Mouse (Mus musculus): ENCODE data around the gene Bdnf. TPM values are rescaled to one million over a fixed set of nuclear protein-coding genes. Genes with fewer than 3 reads are reported as not detected.

The Bdnf gene
- total RNA-seq, 2 experiments from 2014 or later, result 0.28 to 0.31 TPM

GRCm38 (mm10) chr2:109703588-109703987 is 29.1 kb downstream of the Bdnf start:
- DNase-seq (ENCODE audit: low spot score in 2 of 2), result no peak

- no peak for DNase-seq (ENCODE audit: low spot score in 2 of 2)
Measured at GRCm38 (mm10) chr2:109704053-109704452, 29.6 kb downstream of the Bdnf start.

DNA sequence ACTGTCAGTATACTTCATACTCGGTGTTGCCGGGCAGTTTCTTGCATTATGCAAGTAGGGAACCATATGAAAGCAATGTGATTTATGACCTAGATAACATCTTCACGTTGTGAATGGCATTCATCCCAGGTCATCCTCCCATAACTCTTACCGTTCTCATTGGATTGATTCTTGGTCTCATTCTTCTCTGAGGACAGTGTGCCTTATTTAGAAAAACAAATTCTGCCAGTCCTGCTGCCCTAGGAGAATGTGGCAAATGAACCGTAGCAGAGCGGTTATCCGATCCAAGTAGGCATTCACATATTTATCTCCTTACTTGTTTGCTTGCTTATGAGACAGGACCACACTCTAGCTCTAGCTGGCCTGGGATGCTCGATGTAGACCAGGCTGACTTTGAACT is 32.0 kb downstream of the Bdnf start:
- no peak for DNase-seq (ENCODE audit: low spot score in 2 of 2)

GRCm38 (mm10) chr2:109709346-109709745 is 34.8 kb downstream of the Bdnf start:
- no peak for DNase-seq (ENCODE audit: low spot score in 2 of 2)

DNA sequence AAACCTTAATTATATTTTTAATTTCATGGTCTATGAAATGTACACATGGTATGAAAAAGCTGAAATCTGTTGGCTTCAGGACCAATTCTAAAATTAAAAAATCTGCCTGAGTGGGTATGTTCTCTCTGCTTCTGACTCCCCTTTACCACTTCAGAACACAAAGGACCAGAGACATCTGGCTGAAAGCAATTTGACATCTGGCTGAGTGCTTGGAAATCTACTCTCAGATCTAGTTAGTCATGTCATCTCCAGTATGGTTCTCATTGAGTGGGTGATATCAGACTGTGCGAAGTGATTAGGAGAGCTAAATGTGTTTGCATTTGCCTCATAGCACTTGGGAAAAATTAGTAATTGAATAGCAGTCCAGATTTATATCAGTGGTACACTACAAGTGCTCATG is 36.5 kb downstream of the Bdnf start:
- no peak for DNase-seq (ENCODE audit: low spot score in 2 of 2)

DNA sequence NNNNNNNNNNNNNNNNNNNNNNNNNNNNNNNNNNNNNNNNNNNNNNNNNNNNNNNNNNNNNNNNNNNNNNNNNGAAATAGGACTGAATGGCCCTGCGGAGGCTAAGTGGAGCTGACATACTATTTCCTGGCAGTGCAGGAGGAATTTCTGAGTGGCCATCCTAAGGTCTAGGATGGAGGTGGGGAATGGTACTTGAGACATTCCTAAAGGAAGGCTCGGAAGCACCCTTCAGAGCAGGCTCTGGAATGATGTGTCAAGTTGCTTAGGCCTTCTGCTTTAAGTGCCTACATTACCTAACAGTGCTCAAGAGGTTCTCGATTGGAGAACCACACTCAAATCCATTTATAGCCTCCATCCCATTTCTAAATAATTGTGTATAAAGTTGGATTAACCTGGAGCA is 50.8 kb downstream of the Bdnf start:
- DNase-seq (ENCODE audit: low spot score in 2 of 2), result no peak

DNA sequence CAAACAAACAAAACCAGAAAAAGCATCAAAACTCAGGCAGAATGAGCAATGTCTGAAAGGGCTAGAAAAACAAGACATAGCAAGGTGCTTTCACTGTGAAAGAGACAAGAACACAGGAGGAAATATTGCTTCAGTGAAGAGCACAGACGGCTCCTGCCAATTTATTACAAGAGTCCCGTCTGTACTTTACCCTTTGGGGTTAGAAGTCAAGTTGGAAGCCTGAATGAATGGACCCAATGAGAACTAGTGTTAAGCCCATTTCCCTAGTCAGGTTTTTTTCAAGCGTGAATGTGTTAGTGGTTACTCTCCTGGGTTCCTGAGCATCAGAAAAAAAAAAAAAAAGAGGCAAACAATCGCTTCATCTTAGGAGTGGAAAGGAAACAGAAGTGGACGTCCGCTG is 51.3 kb downstream of the Bdnf start:
- no peak for DNase-seq (ENCODE audit: low spot score in 2 of 2)

DNA sequence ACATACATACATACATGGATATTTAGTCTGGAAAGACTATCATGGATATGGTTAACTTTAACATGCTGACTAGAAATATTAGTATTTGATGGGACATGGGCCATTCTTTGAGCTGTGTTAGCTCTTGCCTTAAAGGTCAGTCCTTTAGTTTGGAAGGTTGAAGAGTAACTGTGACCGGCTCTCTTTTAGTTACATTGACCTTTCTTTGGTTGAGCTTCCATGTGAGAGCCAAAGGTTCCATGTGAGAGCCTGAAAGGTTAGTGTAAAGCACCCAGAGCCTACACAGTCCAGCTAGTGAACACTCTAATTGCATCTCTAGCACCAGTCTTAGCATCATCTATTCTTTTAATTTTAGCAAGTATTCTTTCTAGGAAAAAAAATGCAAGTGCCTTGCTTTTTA is 54.7 kb downstream of the Bdnf start:
- DNase-seq (ENCODE audit: low spot score in 2 of 2), result no peak

- DNase-seq (ENCODE audit: low spot score in 2 of 2), result no peak
Measured at GRCm38 (mm10) chr2:109733201-109734039, 58.9 kb downstream of the Bdnf start.

- DNase-seq (ENCODE audit: low spot score in 2 of 2), result no peak
Measured at GRCm38 (mm10) chr2:109734228-109734627, 59.7 kb downstream of the Bdnf start.

DNA sequence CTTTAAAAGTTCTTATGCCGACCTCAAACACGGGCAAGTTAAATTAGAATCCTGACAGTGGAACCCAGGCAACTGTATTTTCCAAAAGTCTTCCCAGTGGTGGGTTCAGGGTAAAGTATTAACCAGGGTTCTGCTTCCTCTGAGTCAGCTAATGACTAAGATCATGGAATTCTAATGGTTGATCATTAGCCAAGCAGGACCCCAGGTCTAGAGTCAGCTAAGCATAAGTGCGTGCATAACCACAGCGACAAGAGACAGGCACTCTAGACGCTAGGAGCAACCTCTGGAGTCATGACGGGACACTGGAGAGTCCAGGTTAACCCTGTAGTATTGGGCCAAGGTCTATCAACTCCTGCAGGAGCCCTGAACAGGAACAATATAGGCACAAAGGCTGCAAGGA is 60.2 kb downstream of the Bdnf start:
- no peak for DNase-seq (ENCODE audit: low spot score in 2 of 2)

DNA sequence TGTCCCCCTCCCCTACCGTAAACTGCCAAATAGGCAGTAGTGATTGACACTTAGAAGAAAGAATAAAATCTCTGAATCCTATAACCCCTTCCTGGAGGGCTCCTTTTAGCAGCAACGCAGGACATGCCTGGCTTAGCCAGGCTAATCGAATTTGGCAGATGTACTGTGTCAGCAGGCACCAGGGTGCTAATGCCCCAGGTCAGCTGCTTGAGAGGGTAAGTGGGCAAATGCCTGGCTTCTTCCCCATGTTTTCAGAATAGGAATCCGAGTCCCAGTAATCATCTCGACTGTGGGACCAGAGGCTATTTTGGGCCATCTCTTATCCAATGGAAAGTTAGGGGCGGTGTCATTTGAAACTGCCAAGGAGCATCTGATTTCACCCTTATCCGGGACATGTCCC is 60.8 kb downstream of the Bdnf start:
- no peak for DNase-seq (ENCODE audit: low spot score in 2 of 2)

DNA sequence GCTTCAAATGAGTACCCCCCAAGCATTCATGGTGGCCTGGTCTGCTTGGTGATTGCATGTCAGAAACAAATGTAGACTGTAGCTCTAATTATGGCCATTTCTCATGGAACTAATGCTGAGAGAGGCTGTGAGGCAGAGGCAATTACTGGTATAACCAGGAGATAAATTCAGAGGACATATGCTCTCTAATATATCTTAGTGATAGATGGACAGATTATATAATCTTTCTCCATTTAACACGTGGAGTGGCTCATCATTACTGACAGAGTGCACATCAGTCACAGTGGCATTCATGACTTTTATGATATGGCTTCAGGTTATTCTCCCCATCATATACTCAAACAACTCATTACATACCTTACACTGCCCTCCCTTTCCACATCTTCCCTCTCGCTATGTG is 61.8 kb downstream of the Bdnf start:
- no peak for DNase-seq (ENCODE audit: low spot score in 2 of 2)

GRCm38 (mm10) chr2:109738331-109738730 is 63.8 kb downstream of the Bdnf start:
- no peak for DNase-seq (ENCODE audit: low spot score in 2 of 2)

DNA sequence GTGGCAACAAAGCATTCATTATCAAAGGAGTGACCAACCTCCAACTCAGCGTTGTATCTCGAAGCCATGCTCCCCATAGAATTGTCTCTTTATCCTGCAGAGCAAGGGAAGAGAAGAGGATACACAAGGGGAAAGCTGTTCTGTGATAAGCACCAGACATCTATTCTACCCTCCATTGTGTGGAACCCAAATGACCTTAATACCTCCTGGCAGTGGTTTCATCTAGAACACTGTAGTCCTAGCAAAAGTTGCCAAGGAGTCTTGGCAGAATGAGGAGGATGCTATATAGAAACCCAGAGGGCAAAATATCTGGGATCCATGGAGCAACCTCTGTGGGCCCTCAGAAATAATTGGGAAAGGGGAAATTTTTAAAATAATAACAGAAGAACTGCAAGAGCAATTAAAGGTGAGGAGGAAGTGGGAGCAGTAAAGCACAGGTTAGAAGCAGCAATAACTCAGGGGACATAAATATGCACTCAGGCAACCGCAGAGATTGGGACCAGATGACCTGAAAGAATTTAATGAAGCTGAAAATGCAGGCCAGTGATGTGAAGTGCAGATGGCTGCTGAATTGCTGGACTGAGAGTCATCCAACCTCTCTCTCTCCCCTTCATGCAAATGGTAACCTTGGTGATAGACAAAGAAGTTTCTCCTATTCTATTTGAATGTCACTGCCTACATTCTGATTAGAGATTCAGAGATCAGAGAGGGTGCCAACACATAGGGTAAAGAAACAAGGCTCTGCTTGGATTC is 68.9 kb downstream of the Bdnf start:
- DNase-seq (ENCODE audit: low spot score in 2 of 2), result no peak

GRCm38 (mm10) chr2:109746223-109746622 is 71.7 kb downstream of the Bdnf start:
- no peak for DNase-seq (ENCODE audit: low spot score in 2 of 2)

DNA sequence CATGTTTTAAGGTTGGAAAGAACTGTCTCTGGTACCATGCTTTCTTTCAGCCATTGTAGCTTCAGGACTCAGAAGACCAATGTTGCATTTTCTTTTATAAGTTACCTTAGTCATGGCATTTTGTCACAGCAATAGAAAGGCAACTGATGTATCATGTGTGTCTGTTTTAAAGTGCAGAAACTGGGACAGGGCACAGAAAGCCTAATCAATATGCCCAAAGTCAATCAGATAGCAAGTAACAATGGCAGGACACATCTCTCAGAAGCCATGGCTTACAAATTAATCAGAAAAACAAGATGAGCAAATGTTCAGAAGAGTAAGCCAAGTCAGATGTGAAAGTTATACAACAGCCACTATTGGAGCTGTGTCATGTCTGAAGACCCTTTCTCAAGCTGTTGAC is 73.9 kb downstream of the Bdnf start:
- DNase-seq (ENCODE audit: low spot score in 2 of 2), result no peak

DNA sequence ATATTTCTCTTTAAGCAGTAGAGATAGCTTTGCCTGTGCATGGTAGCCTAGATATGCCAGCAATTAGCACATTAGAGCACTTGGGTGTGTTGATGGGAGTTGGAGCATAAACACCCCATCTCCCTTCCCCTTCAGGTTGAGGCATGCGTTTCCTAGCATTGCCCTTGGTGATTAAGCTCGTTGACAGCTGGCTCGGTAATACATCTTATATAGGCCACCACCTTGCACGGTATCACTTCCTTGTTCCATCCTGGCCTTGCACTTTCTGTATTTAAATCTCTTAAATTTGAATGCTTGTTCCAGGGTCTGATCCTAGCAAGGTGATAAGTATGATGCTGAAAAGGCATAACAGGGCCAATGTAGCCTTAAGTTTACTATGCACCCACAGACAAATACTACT is 74.3 kb downstream of the Bdnf start:
- no peak for DNase-seq (ENCODE audit: low spot score in 2 of 2)

GRCm38 (mm10) chr2:109749964-109750363 is 75.5 kb downstream of the Bdnf start:
- no peak for DNase-seq (ENCODE audit: low spot score in 2 of 2)

DNA sequence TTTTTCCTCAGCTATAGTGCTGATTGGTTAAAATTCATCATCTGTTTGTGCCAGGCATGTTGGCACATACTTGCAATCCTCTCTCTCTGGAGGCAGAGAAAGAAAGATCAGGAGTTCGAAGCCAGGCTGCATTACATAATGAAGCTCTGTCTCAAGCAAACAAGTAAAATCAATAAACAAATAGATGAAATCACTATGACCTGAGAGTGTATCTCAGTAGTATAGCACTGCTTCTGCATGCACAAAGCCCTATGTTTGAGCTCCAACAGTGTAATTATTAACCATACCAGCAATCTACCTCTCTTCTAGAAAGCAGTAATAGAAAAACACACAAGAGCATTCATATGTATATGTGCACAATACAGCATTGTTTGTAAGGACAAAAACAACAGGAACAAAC is 76.0 kb downstream of the Bdnf start:
- DNase-seq (ENCODE audit: low spot score in 2 of 2), result no peak

- no peak for DNase-seq (ENCODE audit: low spot score in 2 of 2)
Measured at GRCm38 (mm10) chr2:109756305-109756704, 81.8 kb downstream of the Bdnf start.

GRCm38 (mm10) chr2:109766772-109767171 is 92.3 kb downstream of the Bdnf start:
- no peak for DNase-seq (ENCODE audit: low spot score in 2 of 2)

- DNase-seq (ENCODE audit: low spot score in 2 of 2), result no peak
Measured at GRCm38 (mm10) chr2:109768814-109769213, 94.3 kb downstream of the Bdnf start.

Measured in adrenal gland, postnatal 4 days (tissue).